Mouse (Mus musculus) ES-Bruce4 (cell line): Measurements from ENCODE around the gene Ccdc73.

Source experiments
- CTCF ChIP-seq: IDR thresholded peaks from one replicate; pipeline ENCODE4 v1.8.1; 2011; ENCODE audit warnings: low read depth, low read length
- EP300 ChIP-seq: IDR thresholded peaks from 2 replicates; pipeline ENCODE4 v1.6.1; 2011; ENCODE audit warnings: low read depth, low read length; ENCODE audit not compliant: insufficient read depth

GRCm38 (mm10) chr2:105016192-105016966 is 148.8 kb downstream of the Ccdc73 start:
- TF ChIP-seq EP300 = no peak
- no peak for TF ChIP-seq CTCF
